Mouse (Mus musculus): ENCODE results near the gene Lama5. TPM values are rescaled to one million over a fixed set of nuclear protein-coding genes. Genes with fewer than 3 reads are reported as not detected.

Lama5 gene
- polyA plus RNA-seq, 1 experiment from 2014 or later = 3.5 TPM

- H3K4me1 ChIP-seq (ENCODE audit: control insufficient read depth, insufficient read depth, low read depth, low read length) = no peaks in the 10 kb centered on the region; the same call in 1 of the 2 replicates
- H3K27me3 ChIP-seq (replicated peaks; ENCODE audit: control insufficient read depth, insufficient read depth, low read length) = no peaks in the 10 kb centered on the region
- no peaks in the 10 kb centered on the region for H3K9me3 ChIP-seq (ENCODE audit: control insufficient read depth, low read length)
- H3K36me3 ChIP-seq (ENCODE audit: control insufficient read depth, insufficient read depth, low read length) = no peaks in the 10 kb centered on the region
- WGBS = 76% methylated on average over 10 of the region's 10 CpGs
- ATAC-seq = no peak
- H3K4me3 ChIP-seq (ENCODE audit: low read length) = no peak overlapping the region
- no peak overlapping the region for H3K9ac ChIP-seq (ENCODE audit: low read depth, low read length)
- no peak overlapping the region for H3K4me2 ChIP-seq (ENCODE audit: low read length)
- H3K27ac ChIP-seq (ENCODE audit: low read depth, low read length) = no peak overlapping the region
These were observed 26.9 kb downstream of the Lama5 start for GRCm38 (mm10) chr2:180198782-180199181.

- Histone ChIP-seq H3K36me3 (ENCODE audit: control insufficient read depth, insufficient read depth, low read length) (no peaks in the 10 kb centered on the region), H3K27ac (ENCODE audit: low read depth, low read length) (no peak overlapping the region), H3K4me2 (ENCODE audit: low read length) (no peak overlapping the region), H3K9me3 (ENCODE audit: control insufficient read depth, low read length) (no peaks in the 10 kb centered on the region), H3K4me3 (ENCODE audit: low read length) (no peak overlapping the region), H3K9ac (ENCODE audit: low read depth, low read length) (no peak overlapping the region), H3K27me3 (replicated peaks; ENCODE audit: control insufficient read depth, insufficient read depth, low read length) (no peaks in the 10 kb centered on the region), H3K4me1 (ENCODE audit: control insufficient read depth, insufficient read depth, low read depth, low read length) (no peaks in the 10 kb centered on the region; the same call in 1 of the 2 replicates)
- 68% methylated on average over 10 of the region's 10 CpGs for WGBS
- no peak; the same call in 1 of the 2 replicates for ATAC-seq
These were observed 28.2 kb downstream of the Lama5 start for GRCm38 (mm10) chr2:180197323-180198037.

DNA sequence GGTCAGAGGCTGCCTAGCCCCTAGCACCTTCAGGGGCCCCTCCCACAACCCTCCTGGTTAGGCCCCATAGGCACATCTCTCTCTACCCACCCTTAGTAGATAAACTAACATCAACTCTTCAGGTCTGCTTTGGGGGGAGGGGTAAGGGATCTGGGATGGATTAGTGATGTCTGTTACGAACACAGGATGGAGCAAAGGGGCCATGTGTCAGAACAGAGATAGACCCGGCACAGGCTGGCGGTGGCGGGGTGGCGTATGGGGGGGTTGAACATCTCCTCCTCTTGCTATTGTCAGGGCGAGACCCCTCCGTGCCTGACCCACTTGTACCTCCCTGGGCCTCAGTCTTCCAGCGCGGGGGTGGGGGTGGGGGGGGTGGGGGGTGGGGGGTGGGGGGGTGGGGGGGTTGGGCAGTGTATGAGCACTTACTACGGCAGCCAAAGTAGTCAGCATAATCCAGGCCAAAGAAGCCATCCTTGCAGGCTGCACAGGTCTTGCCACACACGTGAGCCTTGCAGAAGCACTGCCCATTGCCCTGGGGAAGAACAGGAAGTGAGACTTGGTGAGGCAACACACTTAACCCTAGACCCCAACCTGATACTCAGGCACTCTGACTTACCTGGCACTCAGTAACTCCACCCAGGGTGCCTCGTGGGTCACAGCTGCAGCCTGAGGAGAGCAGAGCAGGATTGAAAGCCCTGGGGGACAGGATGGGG is 28.9 kb downstream of the Lama5 start:
- no peak overlapping the region for H3K4me2 ChIP-seq (ENCODE audit: low read length)

DNA sequence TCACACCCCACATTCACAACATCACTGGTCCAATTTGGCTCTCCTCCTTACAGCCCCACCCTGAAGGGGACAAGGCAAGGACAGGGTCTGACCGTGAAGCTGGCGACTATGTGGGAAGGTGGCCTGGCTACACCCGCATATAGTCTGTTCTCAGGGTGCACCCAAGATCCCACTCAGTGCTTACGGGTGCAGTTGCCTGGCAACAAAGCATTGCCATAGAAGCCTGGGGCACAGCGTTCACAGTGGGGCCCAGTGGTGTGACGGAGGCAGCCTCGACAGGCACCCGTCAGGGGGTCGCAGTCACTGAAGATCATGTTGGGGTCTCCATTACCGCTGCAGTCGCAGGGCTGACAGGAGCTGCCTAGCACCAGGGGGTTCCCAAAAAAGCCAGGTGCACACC is 38.3 kb downstream of the Lama5 start:
- Histone ChIP-seq H3K27me3 (replicated peaks; ENCODE audit: control insufficient read depth, insufficient read depth, low read length) (no peaks in the 10 kb centered on the region), H3K4me2 (ENCODE audit: low read length) (no peak overlapping the region), H3K27ac (ENCODE audit: low read depth, low read length) (no peak overlapping the region), H3K4me1 (ENCODE audit: control insufficient read depth, insufficient read depth, low read depth, low read length) (no peaks in the 10 kb centered on the region), H3K9me3 (ENCODE audit: control insufficient read depth, low read length) (no peaks in the 10 kb centered on the region), H3K9ac (ENCODE audit: low read depth, low read length) (no peak overlapping the region), H3K36me3 (ENCODE audit: control insufficient read depth, insufficient read depth, low read length) (no peaks in the 10 kb centered on the region), H3K4me3 (ENCODE audit: low read length) (no peak overlapping the region)
- 76% methylated on average over 11 of the region's 11 CpGs for WGBS
- ATAC-seq = no peak

More for the DNA sequence above, 28.9 kb downstream of the Lama5 start:
- H3K27me3 ChIP-seq (replicated peaks; ENCODE audit: control insufficient read depth, insufficient read depth, low read length) = no peaks in the 10 kb centered on the region
- ATAC-seq = no peak; the same call in 1 of the 2 replicates
- no peaks in the 10 kb centered on the region for H3K9me3 ChIP-seq (ENCODE audit: control insufficient read depth, low read length)
- no peak overlapping the region for H3K4me3 ChIP-seq (ENCODE audit: low read length)
- WGBS = 77% methylated on average over 12 of the region's 12 CpGs
- no peaks in the 10 kb centered on the region for H3K36me3 ChIP-seq (ENCODE audit: control insufficient read depth, insufficient read depth, low read length)
- H3K9ac ChIP-seq (ENCODE audit: low read depth, low read length) = no peak overlapping the region
- no peak overlapping the region for H3K27ac ChIP-seq (ENCODE audit: low read depth, low read length)
- no peaks in the 10 kb centered on the region; the same call in 1 of the 2 replicates for H3K4me1 ChIP-seq (ENCODE audit: control insufficient read depth, insufficient read depth, low read depth, low read length)

DNA sequence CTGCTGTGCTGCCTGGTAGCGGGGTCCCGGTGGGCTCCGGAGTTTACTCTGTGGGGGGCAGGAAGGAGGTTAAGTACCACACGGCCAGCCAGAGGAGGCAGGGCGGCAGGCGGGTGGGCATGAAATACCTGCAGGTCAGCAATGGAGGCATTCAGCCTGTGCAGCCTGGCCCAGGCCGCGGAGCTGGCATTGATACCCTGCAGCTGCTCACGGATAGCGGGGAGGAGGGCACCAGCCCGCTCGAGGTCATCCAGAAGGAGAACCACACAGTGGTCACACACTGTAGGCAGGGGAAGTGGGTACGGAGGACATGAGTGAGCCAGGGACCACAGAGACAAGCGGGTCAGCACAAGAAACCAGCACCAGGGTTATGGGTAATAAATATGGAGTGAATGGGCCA is 40.0 kb downstream of the Lama5 start:
- 89% methylated on average over 14 of the region's 14 CpGs for WGBS
- Histone ChIP-seq H3K4me3 (ENCODE audit: low read length) (no peak overlapping the region), H3K4me2 (ENCODE audit: low read length) (no peak overlapping the region), H3K36me3 (ENCODE audit: control insufficient read depth, insufficient read depth, low read length) (no peaks in the 10 kb centered on the region), H3K27ac (ENCODE audit: low read depth, low read length) (no peak overlapping the region), H3K9me3 (ENCODE audit: control insufficient read depth, low read length) (no peaks in the 10 kb centered on the region), H3K4me1 (ENCODE audit: control insufficient read depth, insufficient read depth, low read depth, low read length) (no peaks in the 10 kb centered on the region), H3K9ac (ENCODE audit: low read depth, low read length) (no peak overlapping the region), H3K27me3 (replicated peaks; ENCODE audit: control insufficient read depth, insufficient read depth, low read length) (no peaks in the 10 kb centered on the region)
- no peak for ATAC-seq

GRCm38 (mm10) chr2:180184752-180185109 is 40.9 kb downstream of the Lama5 start:
- Histone ChIP-seq H3K27ac (ENCODE audit: low read depth, low read length) (no peak overlapping the region), H3K4me2 (ENCODE audit: low read length) (no peak overlapping the region), H3K9ac (ENCODE audit: low read depth, low read length) (no peak overlapping the region), H3K4me3 (ENCODE audit: low read length) (no peak overlapping the region), H3K4me1 (ENCODE audit: control insufficient read depth, insufficient read depth, low read depth, low read length) (no peaks in the 10 kb centered on the region), H3K36me3 (ENCODE audit: control insufficient read depth, insufficient read depth, low read length) (no peaks in the 10 kb centered on the region), H3K9me3 (ENCODE audit: control insufficient read depth, low read length) (no peaks in the 10 kb centered on the region), H3K27me3 (replicated peaks; ENCODE audit: control insufficient read depth, insufficient read depth, low read length) (no peaks in the 10 kb centered on the region)
- no peak for ATAC-seq
- 83% methylated on average over 6 of the region's 6 CpGs for WGBS

- H3K4me3 ChIP-seq (ENCODE audit: low read length) = no peak overlapping the region
- H3K9me3 ChIP-seq (ENCODE audit: control insufficient read depth, low read length) = no peaks in the 10 kb centered on the region
- H3K4me1 ChIP-seq (ENCODE audit: control insufficient read depth, insufficient read depth, low read depth, low read length) = no peaks in the 10 kb centered on the region
- H3K27ac ChIP-seq (ENCODE audit: low read depth, low read length) = no peak overlapping the region
- H3K4me2 ChIP-seq (ENCODE audit: low read length) = no peak overlapping the region
- no peaks in the 10 kb centered on the region for H3K27me3 ChIP-seq (replicated peaks; ENCODE audit: control insufficient read depth, insufficient read depth, low read length)
- H3K9ac ChIP-seq (ENCODE audit: low read depth, low read length) = no peak overlapping the region
- 88% methylated on average over 24 of the region's 24 CpGs for WGBS
- H3K36me3 ChIP-seq (ENCODE audit: control insufficient read depth, insufficient read depth, low read length) = no peaks in the 10 kb centered on the region
- ATAC-seq = no peak
These were observed 41.5 kb downstream of the Lama5 start for GRCm38 (mm10) chr2:180184011-180184751.

DNA sequence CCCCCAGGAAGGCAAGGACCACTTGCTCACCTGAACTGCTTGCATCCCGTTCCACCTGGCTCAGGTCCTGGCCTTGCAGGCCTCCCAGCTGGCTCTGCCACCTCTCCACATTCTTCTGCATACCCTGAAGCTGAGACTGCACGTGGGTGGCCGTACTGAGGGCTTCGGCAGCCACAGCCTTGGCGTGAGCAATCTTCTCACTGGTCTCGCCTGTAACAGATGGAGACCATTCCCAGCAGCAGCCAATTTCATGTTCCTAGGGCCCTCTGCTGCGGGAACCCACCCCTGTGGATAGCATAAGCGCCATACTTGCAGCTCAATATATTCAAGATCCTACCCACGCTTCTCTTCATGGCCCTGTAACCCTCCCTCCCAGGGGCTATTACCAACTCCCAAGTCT is 44.1 kb downstream of the Lama5 start:
- H3K36me3 ChIP-seq (ENCODE audit: control insufficient read depth, insufficient read depth, low read length) = peaks cover 14% of the 10 kb centered on the region
- no peak for ATAC-seq
- H3K4me2 ChIP-seq (ENCODE audit: low read length) = no peak overlapping the region
- no peak overlapping the region for H3K9ac ChIP-seq (ENCODE audit: low read depth, low read length)
- 91% methylated on average over 9 of the region's 9 CpGs for WGBS
- no peak overlapping the region for H3K27ac ChIP-seq (ENCODE audit: low read depth, low read length)
- H3K4me1 ChIP-seq (ENCODE audit: control insufficient read depth, insufficient read depth, low read depth, low read length) = no peaks in the 10 kb centered on the region
- no peaks in the 10 kb centered on the region for H3K9me3 ChIP-seq (ENCODE audit: control insufficient read depth, low read length)
- no peaks in the 10 kb centered on the region for H3K27me3 ChIP-seq (replicated peaks; ENCODE audit: control insufficient read depth, insufficient read depth, low read length)
- H3K4me3 ChIP-seq (ENCODE audit: low read length) = no peak overlapping the region

DNA sequence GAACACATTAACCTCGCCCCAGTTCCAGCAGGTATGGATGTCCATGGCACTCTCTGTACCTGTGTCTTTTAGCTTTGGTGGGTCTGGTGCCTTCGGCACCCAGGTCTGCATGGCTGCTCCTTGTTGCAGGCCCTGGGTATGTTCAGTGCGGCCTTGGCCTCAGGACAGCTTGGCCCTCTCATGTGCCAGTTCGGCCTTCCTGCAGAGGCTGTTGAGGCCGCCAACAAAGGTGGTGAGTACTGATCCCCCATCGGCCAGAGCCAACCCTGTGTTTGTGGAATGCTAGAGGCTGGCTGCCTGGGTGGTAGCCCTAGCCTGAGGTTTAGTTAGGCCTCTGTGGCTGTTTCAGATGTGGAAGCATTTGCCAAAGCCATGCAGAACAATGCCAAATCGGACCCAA is 49.9 kb downstream of the Lama5 start:
- no peak overlapping the region for H3K4me3 ChIP-seq (ENCODE audit: low read length)
- H3K9ac ChIP-seq (ENCODE audit: low read depth, low read length) = no peak overlapping the region
- 92% methylated on average over 7 of the region's 7 CpGs for WGBS
- no peak overlapping the region for H3K4me2 ChIP-seq (ENCODE audit: low read length)
- H3K36me3 ChIP-seq (ENCODE audit: control insufficient read depth, insufficient read depth, low read length) = peaks cover 34% of the 10 kb centered on the region
- H3K4me1 ChIP-seq (ENCODE audit: control insufficient read depth, insufficient read depth, low read depth, low read length) = peaks cover 15% of the 10 kb centered on the region
- H3K27me3 ChIP-seq (replicated peaks; ENCODE audit: control insufficient read depth, insufficient read depth, low read length) = no peaks in the 10 kb centered on the region
- no peaks in the 10 kb centered on the region for H3K9me3 ChIP-seq (ENCODE audit: control insufficient read depth, low read length)
- no peak overlapping the region for H3K27ac ChIP-seq (ENCODE audit: low read depth, low read length)
- ATAC-seq = no peak

Data from hindbrain, embryonic 16.5 days (tissue).